Mouse (Mus musculus) cortical plate, adult 2 months (tissue): Measurements from ENCODE around the gene Cav3. TPM values are rescaled to one million over a fixed set of nuclear protein-coding genes. Genes with fewer than 3 reads are reported as not detected.

Experiments
- H3K27ac ChIP-seq: fragments of 200-500 bp; 2 replicates; pipeline ENCODE4 v1.5.1; 2012; ENCODE audit warnings: low read length, control low read depth, inconsistent platforms; ENCODE audit not compliant: insufficient read depth
- H3K4me1 ChIP-seq: fragments of 200-500 bp; 2 replicates; pipeline ENCODE4 v1.6.1; 2011; ENCODE audit warnings: low read length; ENCODE audit not compliant: control insufficient read depth, insufficient read depth
- H3K4me3 ChIP-seq: fragments of 200-500 bp; 2 replicates; pipeline ENCODE4 v1.5.1; 2011; ENCODE audit warnings: mild to moderate bottlenecking, low read length, control low read depth; ENCODE audit not compliant: insufficient read depth
- CTCF ChIP-seq: fragments of 200-500 bp; IDR thresholded peaks from 2 replicates; pipeline ENCODE4 v1.5.1; 2011; ENCODE audit warnings: mild to moderate bottlenecking, control low read depth, low read length; ENCODE audit not compliant: insufficient read depth; ENCODE audit errors: extremely low read depth
- POLR2A ChIP-seq: fragments of 200-500 bp; IDR thresholded peaks from 2 replicates; pipeline ENCODE4 v1.6.1; 2011; ENCODE audit warnings: mild to moderate bottlenecking, low read length, control low read depth; ENCODE audit not compliant: insufficient read depth; ENCODE audit errors: extremely low read depth
- polyA plus RNA-seq: library from polyadenylated mRNA; depleted of rRNA; stranded (reverse); fragments of >200 nt; gene quantifications from 2 replicates; pipeline ENCODE4 v1.2.3, GENCODE M21; 2012; rRNA removed

Gene Cav3
- polyA plus RNA-seq, 1 experiment = 0.25 TPM

GRCm38 (mm10) chr6:112510346-112510745, 51.0 kb downstream of the Cav3 start:
- TF ChIP-seq CTCF = no peak
- Histone ChIP-seq H3K4me1 (no peaks in the 10 kb centered on the region), H3K4me3 (no peak overlapping the region), H3K27ac (no peak overlapping the region)

- H3K4me3 ChIP-seq = no peak overlapping the region
- no peak for TF ChIP-seq POLR2A
- TF ChIP-seq CTCF = no peak
- H3K4me1 ChIP-seq = no peaks in the 10 kb centered on the region
- H3K27ac ChIP-seq = no peak overlapping the region
Observed at GRCm38 (mm10) chr6:112514591-112514990, 55.3 kb downstream of the Cav3 start.

- TF ChIP-seq POLR2A (no peak), CTCF (no peak)
- H3K4me1 ChIP-seq = no peaks in the 10 kb centered on the region
- no peak overlapping the region for H3K4me3 ChIP-seq
Observed at GRCm38 (mm10) chr6:112516496-112516895, 57.2 kb downstream of the Cav3 start.

GRCm38 (mm10) chr6:112517572-112517971, 58.3 kb downstream of the Cav3 start:
- Histone ChIP-seq H3K27ac (no peak overlapping the region), H3K4me1 (no peaks in the 10 kb centered on the region), H3K4me3 (no peak overlapping the region)
- TF ChIP-seq POLR2A = no peak
- no peak for TF ChIP-seq CTCF

More at GRCm38 (mm10) chr6:112516496-112516895, 57.2 kb downstream of the Cav3 start:
- no peak overlapping the region for H3K27ac ChIP-seq

- Histone ChIP-seq H3K4me1 (no peaks in the 10 kb centered on the region), H3K4me3 (no peak overlapping the region)
- no peak for TF ChIP-seq POLR2A
- no peak for TF ChIP-seq CTCF
Observed at GRCm38 (mm10) chr6:112517991-112518390, 58.7 kb downstream of the Cav3 start.

More at GRCm38 (mm10) chr6:112517991-112518390, 58.7 kb downstream of the Cav3 start:
- no peak overlapping the region for H3K27ac ChIP-seq

Other genes starting within 250 kb of the Cav3 start
- gene Lmcd1, start 185.7 kb upstream of the Cav3 start, polyA plus RNA-seq = 8.3 and 9.3 TPM in 2 replicates
- 0.50 and 0.55 TPM in 2 replicates for gene Ssu2, start 71.5 kb upstream of the Cav3 start, polyA plus RNA-seq
- 3.5 and 4.1 TPM in 2 replicates for gene Oxtr, start 30.4 kb downstream of the Cav3 start, polyA plus RNA-seq
- gene Rad18, start 237.2 kb downstream of the Cav3 start, polyA plus RNA-seq = 3.9 and 4.6 TPM in 2 replicates